Mouse (Mus musculus) frontal cortex, adult 2 months (tissue): ENCODE data around the gene Itih1. TPM values are rescaled to one million over a fixed set of nuclear protein-coding genes. Genes with fewer than 3 reads are reported as not detected.

Source experiments
- DNase-seq, 2 experiments: peaks; one replicate each; pipeline ENCODE4 v3.0.0; 2022; ENCODE audit warnings: low spot score in 1 of 2; ENCODE audit errors: extremely low spot score in 1 of 2
- polyA plus RNA-seq: library from polyadenylated mRNA; depleted of rRNA; stranded (reverse); fragments of >200 nt; gene quantifications from 2 replicates; pipeline ENCODE4 v1.2.3, GENCODE M21; 2012; rRNA removed

The Itih1 gene
- polyA plus RNA-seq, 1 experiment, result not detected

DNA sequence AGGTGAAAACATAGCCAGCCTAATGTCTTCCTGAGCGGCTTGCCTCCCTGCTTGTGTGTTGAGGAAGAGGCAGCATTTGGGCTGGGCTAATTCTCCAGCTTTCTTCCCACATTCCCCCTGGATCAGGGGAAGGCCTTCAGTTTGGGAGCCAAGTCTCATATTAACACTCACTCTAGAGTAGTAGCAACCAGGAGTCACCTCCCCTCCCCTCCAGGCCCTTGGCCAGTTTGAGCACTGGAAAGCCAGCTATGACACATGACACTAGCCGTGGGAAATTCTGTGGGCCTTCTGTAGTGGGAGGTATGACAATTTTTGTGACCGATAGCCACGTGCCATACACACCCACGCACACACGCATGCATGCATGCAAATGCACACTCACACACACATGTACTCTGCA, 37.1 kb downstream of the Itih1 start:
- DNase-seq, result no peak

- no peak for DNase-seq
Measured at GRCm38 (mm10) chr14:30904307-30904706, 38.8 kb downstream of the Itih1 start.

- no peak for DNase-seq
Measured at GRCm38 (mm10) chr14:30903036-30903435, 40.1 kb downstream of the Itih1 start.

GRCm38 (mm10) chr14:30902628-30903027, 40.5 kb downstream of the Itih1 start:
- DNase-seq, result no peak

GRCm38 (mm10) chr14:30899972-30900371, 43.1 kb downstream of the Itih1 start:
- no peak for DNase-seq

- no peak for DNase-seq
Measured at GRCm38 (mm10) chr14:30888271-30888732, 54.8 kb downstream of the Itih1 start.

DNA sequence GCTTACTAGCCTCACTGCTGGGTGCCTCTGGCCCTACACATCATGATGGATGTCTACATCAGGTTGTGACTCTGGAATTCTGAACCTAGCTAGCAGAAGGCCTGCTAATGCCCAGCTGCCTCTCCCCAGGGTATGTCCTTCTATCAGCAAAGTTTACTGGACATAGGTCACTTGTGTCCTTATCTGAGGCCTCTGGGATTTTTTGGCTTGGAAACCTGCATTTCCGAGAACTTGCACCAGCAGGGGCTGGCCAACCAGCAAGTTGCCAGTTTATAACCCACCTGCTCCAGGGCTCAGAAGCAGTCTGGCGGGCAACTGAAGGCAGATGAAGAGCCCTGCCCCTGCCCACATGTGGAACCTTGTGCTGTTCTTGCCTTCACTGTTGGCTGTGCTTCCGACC, 56.9 kb downstream of the Itih1 start, which contains the start of gene Itih4:
Itih4 (plus strand) TSS at position 273 of the 400 bp plus-strand sequence.
- no peak for DNase-seq

DNA sequence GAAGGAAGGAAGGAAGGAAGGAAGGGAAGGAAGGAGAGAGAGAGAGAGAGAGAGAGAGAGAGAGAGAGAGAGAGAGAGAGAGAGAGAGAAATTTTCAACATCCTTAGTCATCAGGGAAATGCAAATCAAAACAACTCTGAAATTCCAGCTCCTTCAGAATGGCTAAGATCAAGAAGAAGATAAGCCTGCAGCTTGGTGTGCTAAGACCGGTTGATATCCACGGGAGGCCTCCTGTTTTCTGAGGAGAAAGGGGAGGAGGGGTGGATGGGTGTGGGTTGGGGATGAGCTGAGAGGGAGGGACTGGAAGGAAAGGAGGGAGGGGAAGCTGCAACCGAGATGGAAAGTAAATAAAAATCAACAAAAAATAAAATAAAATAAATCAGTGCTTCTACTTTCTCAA, 57.8 kb downstream of the Itih1 start:
- DNase-seq, result no peak

GRCm38 (mm10) chr14:30881718-30882108, 61.4 kb downstream of the Itih1 start:
- no peak for DNase-seq

GRCm38 (mm10) chr14:30880811-30881717, 62.0 kb downstream of the Itih1 start:
- DNase-seq, result peak in 1 of 2 experiments; percentile 68

GRCm38 (mm10) chr14:30880251-30880650, 62.8 kb downstream of the Itih1 start:
- DNase-seq, result no peak

DNA sequence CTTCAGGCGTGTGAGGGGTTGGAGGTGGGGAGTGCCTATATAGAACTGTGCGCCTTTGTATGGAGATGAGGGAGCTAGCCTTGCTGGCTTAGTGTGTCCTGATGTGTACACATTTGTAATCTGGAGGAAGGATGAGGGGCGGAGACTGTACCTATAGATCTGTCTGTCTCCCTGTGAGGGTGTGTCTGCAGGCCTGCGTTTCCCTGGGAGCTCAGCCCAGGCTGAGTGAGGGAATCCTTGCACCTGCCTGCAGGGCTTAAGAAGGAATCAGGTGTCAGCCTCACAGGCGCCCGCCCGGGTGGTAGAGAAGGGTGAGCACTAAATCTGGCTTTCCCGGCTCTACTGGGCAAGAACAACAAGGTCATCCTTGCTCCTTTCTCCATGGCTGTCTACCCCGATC, 63.3 kb downstream of the Itih1 start:
- DNase-seq, result no peak

Other genes with a start within 250 kb of the Itih1 start
- 8.8 and 9.0 TPM in 2 replicates for gene Sfmbt1, start 228.4 kb downstream of the Itih1 start, polyA plus RNA-seq
- gene Tmem110, start 117.7 kb downstream of the Itih1 start, polyA plus RNA-seq, result 32.6 and 33.3 TPM in 2 replicates
- gene Mustn1, start 64.1 kb downstream of the Itih1 start, polyA plus RNA-seq, result 2.3 and 3.3 TPM in 2 replicates
- gene Itih4, start 56.8 kb downstream of the Itih1 start, polyA plus RNA-seq, result 0.08 and 0.13 TPM in 2 replicates
- gene Itih3, start 19.5 kb downstream of the Itih1 start, polyA plus RNA-seq, result 26.1 and 28.7 TPM in 2 replicates
- gene Nek4, start 8.1 kb upstream of the Itih1 start, polyA plus RNA-seq, result 13.4 and 14.3 TPM in 2 replicates
- gene Glt8d1, start 58.1 kb upstream of the Itih1 start, polyA plus RNA-seq, result 118 and 124 TPM in 2 replicates
- 226 and 247 TPM in 2 replicates for gene Spcs1, start 58.4 kb upstream of the Itih1 start, polyA plus RNA-seq
- gene Pbrm1, start 75.8 kb upstream of the Itih1 start, polyA plus RNA-seq, result 18.5 and 20.4 TPM in 2 replicates
- gene Gnl3, start 75.9 kb upstream of the Itih1 start, polyA plus RNA-seq, result 61.6 and 64.0 TPM in 2 replicates
- gene Smim4, start 185.7 kb upstream of the Itih1 start, polyA plus RNA-seq, result 25.7 and 29.9 TPM in 2 replicates
- gene Nt5dc2, start 187.8 kb upstream of the Itih1 start, polyA plus RNA-seq, result 20.2 and 21.4 TPM in 2 replicates
- 15.5 and 19.1 TPM in 2 replicates for gene Stab1, start 225.4 kb upstream of the Itih1 start, polyA plus RNA-seq